Mouse (Mus musculus): ENCODE results near the gene Gm28305. TPM values are rescaled to one million over a fixed set of nuclear protein-coding genes. Genes with fewer than 3 reads are reported as not detected.

Gene Gm28305
- total and polyA plus RNA-seq, 2 experiments from 2014 or later = not detected

DNA sequence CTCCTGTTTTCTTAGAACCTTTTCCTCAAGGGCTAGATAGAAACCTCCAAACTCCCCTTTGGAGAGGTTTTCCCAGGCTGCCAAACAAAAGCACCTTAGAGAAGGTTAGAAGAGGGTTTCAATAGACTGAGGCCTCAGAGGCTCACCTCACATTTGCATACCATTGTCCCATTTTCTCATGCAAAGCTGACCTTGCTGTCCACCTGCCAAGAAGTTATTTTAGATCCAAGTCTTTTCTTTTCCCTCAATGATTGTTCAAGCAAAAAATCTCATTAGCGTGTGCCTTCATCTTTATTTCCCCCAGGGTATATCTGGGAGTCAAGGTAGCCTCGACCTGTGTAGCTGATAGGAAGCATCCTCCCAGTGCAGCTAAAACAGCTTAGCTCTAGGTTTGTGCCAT is 62.4 kb downstream of the Gm28305 start:
- ATAC-seq (ENCODE audit: low FRiP score) (no peak), DNase-seq (ENCODE audit: low spot score) (no peak)
- 34% methylated on average over 2 of the region's 2 CpGs for WGBS
- no peak overlapping the region for H3K27ac ChIP-seq (ENCODE audit: low read depth, low read length)
- no peak overlapping the region for H3K4me2 ChIP-seq (ENCODE audit: low read depth, low read length, poor library complexity, severe bottlenecking)
- no peaks in the 10 kb centered on the region for H3K27me3 ChIP-seq (ENCODE audit: insufficient read depth, low read length)
- no peak overlapping the region for H3K9ac ChIP-seq (replicated peaks; ENCODE audit: low read length, poor library complexity, severe bottlenecking)
- H3K9me3 ChIP-seq (ENCODE audit: low read length) = no peaks in the 10 kb centered on the region
- H3K4me1 ChIP-seq (ENCODE audit: insufficient read depth, low read length) = no peaks in the 10 kb centered on the region
- no peak for TF ChIP-seq CTCF (IDR thresholded peaks at IDR 0.05)
- H3K4me3 ChIP-seq (ENCODE audit: low read depth, low read length) = no peak overlapping the region
- no peaks in the 10 kb centered on the region for H3K36me3 ChIP-seq (ENCODE audit: insufficient read depth, low read length)

DNA sequence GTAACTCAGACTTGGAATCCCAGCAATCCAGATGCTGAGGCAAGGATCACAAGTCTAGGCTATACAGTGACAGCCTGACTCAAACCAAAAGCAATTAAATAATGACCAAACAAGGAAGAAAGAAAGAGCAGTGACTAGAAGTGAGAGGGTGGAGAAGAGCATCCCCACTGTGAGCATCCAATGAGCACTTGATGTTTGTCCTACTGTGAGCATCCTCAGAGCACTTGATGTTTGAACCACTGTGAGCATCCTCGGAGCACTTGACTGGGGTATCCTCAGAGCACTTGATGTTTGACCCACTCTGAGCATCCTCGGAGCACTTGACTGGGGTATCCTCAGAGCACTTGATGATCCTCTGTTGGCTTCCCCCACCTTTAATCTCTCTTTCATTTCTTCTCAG is 64.5 kb downstream of the Gm28305 start:
- H3K4me1 ChIP-seq (ENCODE audit: insufficient read depth, low read length) = no peaks in the 10 kb centered on the region
- H3K27ac ChIP-seq (ENCODE audit: low read depth, low read length) = no peak overlapping the region
- no peak for TF ChIP-seq CTCF (IDR thresholded peaks at IDR 0.05)
- H3K4me3 ChIP-seq (ENCODE audit: low read depth, low read length) = no peak overlapping the region
- H3K27me3 ChIP-seq (ENCODE audit: insufficient read depth, low read length) = no peaks in the 10 kb centered on the region
- no peak overlapping the region for H3K4me2 ChIP-seq (ENCODE audit: low read depth, low read length, poor library complexity, severe bottlenecking)
- DNase-seq (ENCODE audit: low spot score) = no peak
- H3K9me3 ChIP-seq (ENCODE audit: low read length) = no peaks in the 10 kb centered on the region
- H3K9ac ChIP-seq (replicated peaks; ENCODE audit: low read length, poor library complexity, severe bottlenecking) = no peak overlapping the region
- ATAC-seq (ENCODE audit: low FRiP score) = no peak
- no peaks in the 10 kb centered on the region for H3K36me3 ChIP-seq (ENCODE audit: insufficient read depth, low read length)
- 87% methylated on average over 2 of the region's 2 CpGs for WGBS

DNA sequence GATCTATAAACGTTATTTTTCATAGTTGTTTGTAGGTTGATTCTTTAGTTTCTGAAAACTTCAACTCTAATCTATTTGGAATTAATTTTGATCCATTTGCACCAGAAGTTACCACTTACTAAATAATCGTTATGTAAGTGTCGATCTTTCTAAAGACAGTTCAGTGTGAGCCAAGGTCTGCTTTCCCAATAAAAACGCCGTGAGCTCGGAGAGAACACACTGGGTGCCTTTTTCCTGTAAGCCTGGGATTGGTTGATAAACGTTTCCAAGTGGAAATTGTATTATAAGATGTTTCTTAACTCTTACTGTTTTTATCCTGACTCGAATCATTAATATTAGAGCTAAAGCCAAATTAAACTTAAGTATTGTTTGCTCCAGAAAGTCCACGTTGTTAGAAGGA is 66.5 kb downstream of the Gm28305 start:
- 79% methylated on average over 9 of the region's 9 CpGs for WGBS

DNA sequence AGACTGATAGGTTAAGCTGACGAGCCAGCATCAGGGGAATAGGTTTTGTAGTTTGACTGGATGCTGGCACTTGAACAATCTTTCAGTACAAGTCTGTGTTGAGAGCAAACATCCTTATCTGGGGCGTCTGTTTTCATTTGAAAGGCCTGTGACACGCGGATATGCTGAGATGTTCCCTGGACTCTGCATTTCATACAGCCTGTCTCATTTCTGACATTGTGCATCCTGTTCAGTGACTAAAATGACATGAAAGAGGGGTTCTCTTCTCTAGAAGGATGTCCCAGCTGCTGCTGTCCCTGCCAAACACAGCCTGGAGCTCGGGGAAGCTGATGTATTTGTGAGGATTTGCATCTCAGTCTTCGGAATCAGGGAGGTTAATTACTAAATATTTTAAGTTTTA is 67.0 kb downstream of the Gm28305 start:
- no peak overlapping the region for H3K27ac ChIP-seq (ENCODE audit: low read depth, low read length)
- WGBS = 66% methylated on average over 6 of the region's 6 CpGs
- no peak overlapping the region for H3K4me2 ChIP-seq (ENCODE audit: low read depth, low read length, poor library complexity, severe bottlenecking)
- DNase-seq (ENCODE audit: low spot score) (no peak), ATAC-seq (ENCODE audit: low FRiP score) (no peak)
- H3K4me3 ChIP-seq (ENCODE audit: low read depth, low read length) = no peak overlapping the region
- H3K4me1 ChIP-seq (ENCODE audit: insufficient read depth, low read length) = no peaks in the 10 kb centered on the region
- TF ChIP-seq CTCF (IDR thresholded peaks at IDR 0.05) = no peak
- no peaks in the 10 kb centered on the region for H3K36me3 ChIP-seq (ENCODE audit: insufficient read depth, low read length)
- no peaks in the 10 kb centered on the region for H3K27me3 ChIP-seq (ENCODE audit: insufficient read depth, low read length)
- H3K9ac ChIP-seq (replicated peaks; ENCODE audit: low read length, poor library complexity, severe bottlenecking) = no peak overlapping the region
- 0 out of 2 replicates have a peak, but pooled peaks cover 3% of the 10 kb centered on the region for H3K9me3 ChIP-seq (ENCODE audit: low read length)

More for the DNA sequence above, 66.5 kb downstream of the Gm28305 start:
- H3K36me3 ChIP-seq (ENCODE audit: insufficient read depth, low read length) = no peaks in the 10 kb centered on the region
- H3K4me3 ChIP-seq (ENCODE audit: low read depth, low read length) = no peak overlapping the region
- no peak for DNase-seq (ENCODE audit: low spot score)
- H3K9me3 ChIP-seq (ENCODE audit: low read length) = 0 out of 2 replicates have a peak, but pooled peaks cover 1% of the 10 kb centered on the region
- ATAC-seq (ENCODE audit: low FRiP score) = no peak
- no peak for TF ChIP-seq CTCF (IDR thresholded peaks at IDR 0.05)
- H3K27ac ChIP-seq (ENCODE audit: low read depth, low read length) = no peak overlapping the region
- H3K27me3 ChIP-seq (ENCODE audit: insufficient read depth, low read length) = no peaks in the 10 kb centered on the region
- no peak overlapping the region for H3K9ac ChIP-seq (replicated peaks; ENCODE audit: low read length, poor library complexity, severe bottlenecking)
- no peaks in the 10 kb centered on the region for H3K4me1 ChIP-seq (ENCODE audit: insufficient read depth, low read length)
- no peak overlapping the region for H3K4me2 ChIP-seq (ENCODE audit: low read depth, low read length, poor library complexity, severe bottlenecking)

DNA sequence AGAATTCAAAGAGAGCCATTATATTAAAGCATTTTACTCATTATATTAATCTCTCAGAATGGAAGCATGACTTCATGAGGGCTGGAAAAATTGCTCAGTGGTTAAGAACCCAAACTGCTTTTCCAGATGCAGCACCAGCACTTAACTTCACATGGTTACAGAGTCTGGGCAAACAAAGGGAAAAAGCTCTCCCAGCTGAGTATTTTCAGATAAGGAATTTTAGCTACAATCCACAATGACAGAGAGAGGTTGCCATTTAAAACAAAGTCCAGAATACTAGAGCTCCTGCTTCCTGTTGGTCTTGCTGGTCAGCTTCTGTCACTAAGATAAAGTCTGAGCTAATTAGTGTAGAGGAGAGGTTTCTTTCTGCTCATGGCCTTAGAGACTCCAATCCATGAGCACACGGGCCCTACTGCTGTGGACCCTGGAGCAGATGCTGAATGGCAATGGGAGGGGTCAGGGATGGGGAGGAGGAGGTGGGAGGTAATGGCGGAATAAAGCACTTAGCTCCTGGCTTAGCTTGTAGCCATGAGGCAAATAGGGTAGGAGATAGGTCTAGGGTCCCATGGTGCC is 68.2 kb downstream of the Gm28305 start:
- Histone ChIP-seq H3K4me2 (ENCODE audit: low read depth, low read length, poor library complexity, severe bottlenecking) (no peak overlapping the region), H3K4me3 (ENCODE audit: low read depth, low read length) (no peak overlapping the region), H3K9me3 (ENCODE audit: low read length) (0 out of 2 replicates have a peak, but pooled peaks cover 3% of the 10 kb centered on the region), H3K27ac (ENCODE audit: low read depth, low read length) (no peak overlapping the region), H3K9ac (replicated peaks; ENCODE audit: low read length, poor library complexity, severe bottlenecking) (no peak overlapping the region), H3K27me3 (ENCODE audit: insufficient read depth, low read length) (no peaks in the 10 kb centered on the region), H3K36me3 (ENCODE audit: insufficient read depth, low read length) (no peaks in the 10 kb centered on the region), H3K4me1 (ENCODE audit: insufficient read depth, low read length) (no peaks in the 10 kb centered on the region)
- WGBS = 75% methylated on average over 2 of the region's 2 CpGs
- DNase-seq (ENCODE audit: low spot score) = no peak
- TF ChIP-seq CTCF (IDR thresholded peaks at IDR 0.05) = no peak
- no peak for ATAC-seq (ENCODE audit: low FRiP score)

DNA sequence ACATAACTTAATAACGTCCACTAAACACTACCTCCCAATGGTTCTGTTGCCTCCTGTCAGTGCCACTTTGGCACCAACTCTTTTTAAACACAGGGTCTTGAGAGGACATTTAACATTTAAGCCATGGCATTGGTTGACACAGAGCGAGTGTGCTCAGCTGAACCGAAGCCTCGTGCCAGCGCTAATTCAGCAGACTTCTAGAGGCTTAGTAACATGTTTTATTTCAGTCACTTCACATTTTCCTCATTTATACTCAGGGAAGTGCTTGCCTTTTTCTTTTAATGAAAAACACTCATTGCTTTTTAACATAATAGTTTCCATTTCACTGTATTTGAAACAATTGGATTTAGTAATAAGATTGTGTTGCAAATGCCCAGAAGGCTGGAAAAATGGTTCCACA is 68.7 kb downstream of the Gm28305 start:
- TF ChIP-seq CTCF (IDR thresholded peaks at IDR 0.05) = no peak
- Histone ChIP-seq H3K4me2 (ENCODE audit: low read depth, low read length, poor library complexity, severe bottlenecking) (no peak overlapping the region), H3K27ac (ENCODE audit: low read depth, low read length) (no peak overlapping the region), H3K4me3 (ENCODE audit: low read depth, low read length) (no peak overlapping the region), H3K4me1 (ENCODE audit: insufficient read depth, low read length) (no peaks in the 10 kb centered on the region), H3K9me3 (ENCODE audit: low read length) (0 out of 2 replicates have a peak, but pooled peaks cover 3% of the 10 kb centered on the region), H3K36me3 (ENCODE audit: insufficient read depth, low read length) (no peaks in the 10 kb centered on the region), H3K9ac (replicated peaks; ENCODE audit: low read length, poor library complexity, severe bottlenecking) (no peak overlapping the region), H3K27me3 (ENCODE audit: insufficient read depth, low read length) (no peaks in the 10 kb centered on the region)
- 90% methylated on average over 5 of the region's 5 CpGs for WGBS
- ATAC-seq (ENCODE audit: low FRiP score) (no peak), DNase-seq (ENCODE audit: low spot score) (no peak)
